Mouse (Mus musculus) urinary bladder, postnatal 14 days (tissue): ENCODE results near the gene Mettl26.
"Not testable (repeated sequence)": the region's sequence is repeated elsewhere in the genome, so short reads cannot be mapped to it uniquely, and the experiment has no call there.

Source experiments
- DNase-seq: peaks from one replicate; pipeline ENCODE4 v3.0.0; 2021; ENCODE audit warnings: low spot score

The Mettl26 gene

GRCm38 (mm10) chr17:25869498-25869897, 5.4 kb upstream of the Mettl26 start:
- no peak for DNase-seq

DNA sequence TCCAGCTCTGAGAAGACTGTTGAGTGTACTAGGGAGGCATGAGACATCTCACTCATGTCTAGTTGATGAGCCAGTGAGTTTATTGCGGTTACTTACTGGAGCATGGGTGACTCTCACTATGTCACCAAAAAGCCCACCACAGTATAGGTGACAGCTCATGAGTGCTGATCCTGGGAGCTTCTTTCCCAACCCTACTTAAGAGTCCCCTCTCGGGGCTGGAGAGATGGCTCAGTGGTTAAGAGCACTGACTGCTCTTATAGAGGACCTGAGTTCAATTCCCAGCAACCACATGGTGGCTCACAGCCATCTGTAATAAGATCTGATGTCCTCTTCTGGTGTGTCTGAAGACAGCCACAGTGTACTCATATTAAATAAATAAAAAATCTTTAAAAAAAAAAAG, 4.9 kb upstream of the Mettl26 start:
- DNase-seq = no peak

- DNase-seq = not testable (repeated sequence)
Observed at GRCm38 (mm10) chr17:25871566-25871965, 3.3 kb upstream of the Mettl26 start.

- no peak for DNase-seq
Observed at GRCm38 (mm10) chr17:25872676-25873075, 2.2 kb upstream of the Mettl26 start.

DNA sequence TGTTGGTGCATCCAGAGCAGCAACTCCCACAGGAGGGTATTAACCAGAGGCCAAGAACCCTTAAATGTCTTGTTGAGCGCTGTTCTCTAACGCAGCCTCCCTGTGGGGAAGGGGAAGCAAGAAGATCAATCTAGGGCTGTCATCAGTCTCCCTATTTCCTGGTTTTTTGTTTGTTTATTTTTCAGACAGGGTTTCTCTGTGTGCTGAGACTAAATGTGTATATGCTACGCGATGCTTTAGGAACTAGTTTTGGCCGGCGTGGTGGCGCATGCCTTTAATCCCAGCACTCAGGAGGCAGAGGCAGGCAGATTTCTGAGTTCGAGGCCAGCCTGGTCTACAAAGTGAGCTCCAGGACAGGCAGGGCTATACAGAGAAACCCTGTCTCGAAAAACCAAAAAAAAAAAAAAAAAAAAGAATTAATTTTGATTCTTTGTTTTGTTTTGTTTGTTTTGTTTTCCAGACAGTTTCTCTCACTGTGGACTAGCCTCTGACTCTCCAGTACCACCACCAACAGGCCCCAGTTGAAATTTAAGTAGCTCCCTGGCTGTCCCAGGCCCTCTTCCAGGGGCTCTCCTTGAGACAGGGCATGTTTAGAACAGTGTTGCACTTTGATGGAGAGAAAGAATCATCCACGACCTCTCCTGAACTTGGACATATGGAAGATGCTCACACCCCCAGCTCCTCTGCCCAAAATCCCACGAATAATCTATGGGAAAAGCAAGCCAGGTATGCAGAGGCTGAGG, 1.3 kb upstream of the Mettl26 start:
- no peak for DNase-seq

DNA sequence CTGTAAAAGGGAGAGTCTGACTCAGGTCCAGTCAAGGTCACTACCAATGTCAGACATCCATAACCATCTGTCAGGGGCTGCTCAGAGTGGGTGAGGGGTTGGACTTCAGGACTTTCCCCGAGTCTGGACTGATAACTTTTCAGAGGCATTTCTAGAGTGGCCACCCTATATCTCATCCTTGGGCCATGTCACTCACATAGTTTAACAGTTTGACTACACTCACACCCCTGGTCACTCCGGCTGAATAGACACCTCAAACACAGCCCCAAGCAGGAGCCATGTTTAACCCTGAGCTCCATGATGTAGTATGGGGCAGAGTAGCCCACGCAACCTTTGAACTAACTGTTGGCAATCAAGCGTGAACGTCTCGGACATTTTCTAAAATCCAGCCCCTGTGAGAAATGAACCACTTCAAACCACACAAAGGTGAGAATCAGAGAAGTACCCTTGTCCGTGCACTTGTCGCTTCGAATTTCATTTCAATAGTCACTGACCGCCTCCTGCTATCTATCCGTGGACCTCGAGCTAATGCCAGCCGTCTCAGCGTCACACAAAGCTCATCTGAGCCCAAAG, 640 bp upstream of the Mettl26 start:
- no peak for DNase-seq

DNA sequence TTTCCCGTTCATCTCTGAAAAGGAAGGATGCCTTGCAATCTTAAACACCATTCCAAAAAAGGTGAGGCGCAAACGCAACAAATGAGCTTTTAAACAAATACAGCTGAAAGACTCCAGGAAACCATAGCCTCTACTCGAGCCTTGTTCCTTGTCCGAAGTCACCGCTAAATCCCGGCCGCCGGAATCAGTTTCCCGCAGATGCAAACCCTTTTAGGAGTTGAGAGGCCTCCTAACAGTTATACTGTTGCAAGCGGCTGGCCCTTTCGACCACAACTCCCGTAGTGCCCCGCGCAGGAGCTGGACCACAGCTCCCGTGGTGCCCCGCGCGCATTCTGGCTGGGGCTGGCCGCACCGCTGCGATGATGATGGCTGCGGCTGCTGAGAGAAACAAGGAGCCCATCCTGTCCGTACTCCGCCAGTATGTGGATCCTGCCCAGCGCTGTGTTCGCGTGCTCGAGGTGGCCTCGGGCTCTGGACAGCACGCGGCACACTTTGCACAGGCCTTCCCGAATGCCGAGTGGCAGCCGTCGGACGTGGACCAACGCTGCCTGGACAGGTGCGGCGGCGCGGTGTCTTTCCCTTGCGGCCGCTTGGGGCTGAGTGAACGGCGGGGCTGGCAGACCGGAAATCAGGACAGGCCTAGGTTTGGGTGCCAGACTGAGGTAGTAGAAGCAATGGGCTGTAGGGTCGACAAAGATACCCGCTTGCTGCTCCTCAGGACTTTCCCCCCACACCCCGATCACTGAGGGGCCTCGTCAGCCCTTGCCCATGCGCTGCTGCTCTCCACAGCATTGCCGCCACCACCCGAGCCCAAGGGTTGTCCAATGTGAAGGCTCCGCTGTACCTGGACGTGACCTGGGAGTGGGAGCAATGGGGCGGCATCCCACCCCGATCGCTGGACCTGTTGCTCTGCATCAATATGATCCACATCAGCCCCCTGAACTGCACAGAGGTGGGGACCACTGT, 580 bp downstream of the Mettl26 start:
- DNase-seq = peak; percentile 89

DNA sequence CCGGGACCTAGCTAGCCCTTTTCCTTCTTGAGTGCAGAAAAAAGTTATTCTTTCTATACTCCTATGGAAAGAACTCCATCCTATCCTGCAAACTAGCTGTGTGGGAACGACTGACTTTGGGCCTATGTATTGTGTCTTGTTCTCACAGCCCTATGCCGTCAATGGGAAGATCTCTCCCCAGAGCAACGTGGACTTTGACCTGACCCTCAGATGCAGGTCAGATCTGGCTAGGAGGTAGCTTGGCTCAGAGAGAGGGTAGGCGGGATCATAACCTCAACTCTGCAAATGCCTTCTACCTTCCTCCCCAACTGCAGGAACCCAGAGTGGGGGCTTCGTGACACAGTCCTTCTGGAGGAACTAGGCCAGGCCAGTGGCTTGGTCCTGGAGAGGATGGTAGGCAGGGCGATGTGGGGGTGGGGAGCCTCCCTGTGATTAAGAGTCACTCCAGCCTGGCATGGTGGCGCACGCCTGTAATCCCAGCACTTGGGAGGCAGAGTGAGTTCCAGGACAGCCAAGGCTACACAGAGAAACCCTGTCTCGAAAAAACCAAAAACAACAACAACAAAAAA, 1.6 kb downstream of the Mettl26 start:
- no peak for DNase-seq

- DNase-seq = no peak
Observed at GRCm38 (mm10) chr17:25877025-25877424, 2.2 kb downstream of the Mettl26 start.

DNA sequence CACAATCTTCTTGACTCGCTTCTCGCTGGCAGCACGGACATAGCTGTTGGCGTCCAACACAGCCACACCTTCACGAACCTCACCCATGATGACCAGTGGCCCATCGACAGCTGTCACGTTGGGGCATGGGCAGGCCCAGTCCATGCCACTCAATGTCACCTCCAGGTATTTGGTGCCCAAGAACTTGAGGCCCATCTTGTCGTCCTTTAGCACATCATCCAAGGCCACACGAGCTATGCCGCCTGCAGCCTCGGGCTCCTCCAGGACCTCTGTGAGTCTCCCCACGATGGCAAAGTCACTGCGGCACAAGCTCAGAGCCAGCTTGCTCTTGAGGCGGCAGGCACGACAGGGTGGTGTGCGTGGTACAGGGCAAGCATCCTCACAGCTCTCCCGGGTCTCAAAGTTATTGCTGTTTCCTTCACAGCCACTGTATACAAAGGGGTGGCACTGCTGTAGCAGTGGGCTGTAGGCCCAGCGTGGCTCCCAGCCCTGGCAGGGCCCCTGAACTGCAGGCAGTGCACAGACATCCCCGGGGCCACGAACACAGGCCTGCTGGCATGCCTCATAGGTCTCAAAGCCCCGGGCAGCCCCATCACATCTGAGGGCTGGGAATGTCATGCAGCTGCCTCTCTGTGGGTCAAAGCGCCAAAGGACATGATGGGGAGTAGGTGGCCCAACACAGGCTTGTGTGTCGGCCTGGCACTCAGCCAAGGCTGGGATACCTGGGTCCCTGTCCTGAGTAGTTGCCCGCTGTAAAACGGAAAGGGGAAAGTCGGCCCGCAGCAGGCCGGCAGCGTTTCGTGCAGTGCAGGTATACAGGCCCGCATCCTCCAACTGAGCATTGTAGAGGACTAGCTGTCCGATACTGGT, 3.1 kb downstream of the Mettl26 start:
- DNase-seq = no peak

GRCm38 (mm10) chr17:25878611-25879180, 3.8 kb downstream of the Mettl26 start:
- no peak for DNase-seq

DNA sequence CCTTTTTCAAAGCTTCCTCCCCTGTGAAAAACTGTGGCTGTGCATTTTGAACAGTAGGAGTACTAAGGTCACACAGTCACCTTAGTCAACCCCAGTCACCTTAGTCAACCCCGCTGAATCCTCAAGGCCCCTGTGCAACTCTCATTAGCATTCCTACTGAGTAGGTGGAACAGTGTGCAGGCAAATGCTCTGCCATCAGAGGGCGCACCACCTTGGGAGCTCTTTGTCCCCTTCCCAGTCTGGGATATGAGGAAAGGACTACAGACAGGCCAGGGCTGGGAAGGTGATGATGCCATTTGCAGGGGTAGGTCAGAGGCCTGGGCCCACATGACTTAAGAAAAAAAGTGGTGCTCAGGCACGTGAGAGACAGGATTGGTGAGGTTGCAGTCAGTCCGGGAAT, 4.4 kb downstream of the Mettl26 start:
- peak; percentile 46 for DNase-seq

GRCm38 (mm10) chr17:25879750-25880149, 4.9 kb downstream of the Mettl26 start:
- DNase-seq = no peak

- DNase-seq = no peak
Observed at GRCm38 (mm10) chr17:25880196-25880910, 5.5 kb downstream of the Mettl26 start, which contains the start of gene Wfikkn1. Gene Wfikkn1, minus strand, starts transcription at chr17:25880858.

GRCm38 (mm10) chr17:25880913-25881641, 6.2 kb downstream of the Mettl26 start:
- DNase-seq = no peak

- DNase-seq = no peak
Observed at GRCm38 (mm10) chr17:25881691-25882090, 6.8 kb downstream of the Mettl26 start.

- no peak for DNase-seq
Observed at GRCm38 (mm10) chr17:25882306-25882705, 7.4 kb downstream of the Mettl26 start.

- DNase-seq = no peak
Observed at GRCm38 (mm10) chr17:25883268-25883667, 8.4 kb downstream of the Mettl26 start.

GRCm38 (mm10) chr17:25883824-25884223, 8.9 kb downstream of the Mettl26 start:
- DNase-seq = no peak

GRCm38 (mm10) chr17:25885636-25886035, 10.8 kb downstream of the Mettl26 start:
- DNase-seq = no peak
